8 mouse cellular contexts compared by ENCODE assay signal in the genomic region with DNA sequence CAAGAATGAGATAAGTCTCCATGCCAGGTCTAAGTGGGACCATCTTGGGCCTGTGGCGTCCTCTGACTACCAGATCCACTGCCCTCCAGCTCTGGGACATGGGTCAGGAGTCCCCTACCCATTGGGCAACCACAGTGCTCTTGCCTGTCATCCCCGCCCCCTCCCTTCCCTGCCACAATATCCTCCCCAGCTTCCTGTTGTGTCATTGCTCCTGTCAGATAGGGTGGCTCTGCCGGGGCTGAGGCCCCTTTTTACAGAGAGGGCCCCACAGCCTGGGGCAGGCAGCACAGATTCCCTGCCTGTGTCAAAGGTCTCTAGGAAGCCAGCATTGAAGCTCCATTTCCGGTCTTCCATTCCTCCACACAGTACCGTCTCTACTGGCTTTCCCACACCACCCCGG.
DNase-seq lines count a peak whose midpoint lies in the region; ATAC-seq and TF ChIP-seq lines count a peak whose summit lies in the region.

No protein-coding gene starts in this region.

- ATAC-seq in neural tube, embryonic 11.5 days (ENCODE audit: insufficient read depth, low FRiP score, low TSS enrichment) = no peak
- ATAC-seq in heart, postnatal 0 days (ENCODE audit: insufficient read depth, low read depth) = no peak
- peak; percentile 81 for ATAC-seq in liver, postnatal 0 days

- TF ChIP-seq CTCF in heart, postnatal 0 days (IDR thresholded peaks at IDR 0.05; ENCODE audit: low read depth) = no peak
- no peak for TF ChIP-seq CTCF in liver, postnatal 0 days (IDR thresholded peaks at IDR 0.05; ENCODE audit: low read depth)
- TF ChIP-seq CTCF in small intestine, adult 2 months (IDR thresholded peaks at IDR 0.05; ENCODE audit: extremely low read depth, insufficient read length, insufficient replicate concordance, low read depth, low read length) = no peak

- peaks cover 2% of the 10 kb centered on the region; the same call in 1 of the 2 replicates for H3K36me3 ChIP-seq in neural tube, embryonic 11.5 days (ENCODE audit: control insufficient read depth, insufficient read depth, low read length)
- no peaks in the 10 kb centered on the region for H3K36me3 ChIP-seq in heart, postnatal 0 days (replicated peaks; ENCODE audit: control insufficient read depth, insufficient read depth, low read length)
- H3K36me3 ChIP-seq in liver, postnatal 0 days (replicated peaks; ENCODE audit: insufficient read depth, low read length) = no peaks in the 10 kb centered on the region
- no peaks in the 10 kb centered on the region for H3K36me3 ChIP-seq in small intestine, adult 2 months (ENCODE audit: control insufficient read depth, insufficient read depth, low read length)

- DNase-seq in neural tube, embryonic 11.5 days (ENCODE audit: low spot score) = no peak
- DNase-seq in neural tube, embryonic 10.5 days (ENCODE audit: extremely low spot score, low spot score) = no peak
- DNase-seq in heart, postnatal 0 days (ENCODE audit: low spot score) = no peak
- peak; percentile 82 for DNase-seq in liver, postnatal 0 days
- DNase-seq in layer of hippocampus, postnatal 25 days (ENCODE audit: extremely low spot score in 1 of 2, low spot score in 1 of 2) = no peak
- DNase-seq in adrenal gland, adult 2 months = no peak
- DNase-seq in cerebellum, adult 11 months = no peak

- H3K9me3 ChIP-seq in neural tube, embryonic 11.5 days (ENCODE audit: control insufficient read depth, low read length) = no peaks in the 10 kb centered on the region
- no peaks in the 10 kb centered on the region for H3K9me3 ChIP-seq in heart, postnatal 0 days (replicated peaks; ENCODE audit: control insufficient read depth, low read length)
- no peaks in the 10 kb centered on the region for H3K9me3 ChIP-seq in liver, postnatal 0 days (ENCODE audit: low read length)

- WGBS in neural tube, embryonic 11.5 days = 46% methylated on average over 6 of the region's 6 CpGs
- WGBS in heart, postnatal 0 days = 46% methylated on average over 6 of the region's 6 CpGs
- WGBS in liver, postnatal 0 days (ENCODE audit: insufficient replicate concordance) = 1% methylated on average over 5 of the region's 6 CpGs
- WGBS in small intestine, adult 2 months = 21% methylated on average over 6 of the region's 6 CpGs

- H3K27ac ChIP-seq in neural tube, embryonic 11.5 days (ENCODE audit: low read depth, low read length) = peak overlapping the region; percentile 31; the same call in 1 of the 2 replicates
- peak overlapping the region; percentile 67 for H3K27ac ChIP-seq in heart, postnatal 0 days (ENCODE audit: low read depth)
- H3K27ac ChIP-seq in liver, postnatal 0 days (ENCODE audit: low read depth) = peak overlapping the region; percentile 93
- H3K27ac ChIP-seq in small intestine, adult 2 months (ENCODE audit: insufficient read depth, low read depth, low read length) = peak overlapping the region; percentile 86

- H3K4me1 ChIP-seq in neural tube, embryonic 11.5 days (ENCODE audit: control insufficient read depth, insufficient read depth, low read length) = peaks cover 40% of the 10 kb centered on the region
- H3K4me1 ChIP-seq in heart, postnatal 0 days (ENCODE audit: control insufficient read depth, insufficient read depth) = peaks cover 43% of the 10 kb centered on the region
- peaks cover 90% of the 10 kb centered on the region for H3K4me1 ChIP-seq in liver, postnatal 0 days (ENCODE audit: insufficient read depth)
- H3K4me1 ChIP-seq in small intestine, adult 2 months (ENCODE audit: control insufficient read depth, insufficient read depth, insufficient read length, low read length) = peaks cover 81% of the 10 kb centered on the region

- no peak for TF ChIP-seq POLR2A in small intestine, adult 2 months (IDR thresholded peaks at IDR 0.05; ENCODE audit: low read depth, low read length)

- no peak for TF ChIP-seq EP300 in heart, postnatal 0 days (IDR thresholded peaks at IDR 0.05; ENCODE audit: low read depth)
- TF ChIP-seq EP300 in liver, postnatal 0 days (IDR thresholded peaks at IDR 0.05; ENCODE audit: low read depth) = peak; percentile 54; the same call in 1 of the 2 replicates

- H3K9ac ChIP-seq in neural tube, embryonic 11.5 days (ENCODE audit: low read length) = no peak overlapping the region; the same call in 1 of the 2 replicates
- no peak overlapping the region for H3K9ac ChIP-seq in heart, postnatal 0 days (replicated peaks; ENCODE audit: low read depth, low read length)
- H3K9ac ChIP-seq in liver, postnatal 0 days (replicated peaks) = peak overlapping the region; percentile 64

- no peaks in the 10 kb centered on the region for H3K27me3 ChIP-seq in neural tube, embryonic 11.5 days (ENCODE audit: control insufficient read depth, insufficient read depth, low read length)
- H3K27me3 ChIP-seq in heart, postnatal 0 days (ENCODE audit: control insufficient read depth, insufficient read depth, low read length) = no peaks in the 10 kb centered on the region
- H3K27me3 ChIP-seq in liver, postnatal 0 days (ENCODE audit: insufficient read depth, low read length) = no peaks in the 10 kb centered on the region
- H3K27me3 ChIP-seq in small intestine, adult 2 months (ENCODE audit: control insufficient read depth, insufficient read depth, low read length) = no peaks in the 10 kb centered on the region

- H3K4me2 ChIP-seq in neural tube, embryonic 11.5 days (ENCODE audit: low read depth) = peak overlapping the region; percentile 79
- peak overlapping the region; percentile 93; the same call in 1 of the 2 replicates for H3K4me2 ChIP-seq in heart, postnatal 0 days (ENCODE audit: low read depth, low read length)
- H3K4me2 ChIP-seq in liver, postnatal 0 days (ENCODE audit: low read depth, low read length) = peak overlapping the region; percentile 83

- peak overlapping the region; percentile 55 for H3K4me3 ChIP-seq in neural tube, embryonic 11.5 days (ENCODE audit: low read depth, low read length)
- peak overlapping the region; percentile 57; the same call in 1 of the 2 replicates for H3K4me3 ChIP-seq in heart, postnatal 0 days (ENCODE audit: low read depth, low read length)
- peak overlapping the region; percentile 56; the same call in 1 of the 2 replicates for H3K4me3 ChIP-seq in liver, postnatal 0 days (ENCODE audit: low read depth, low read length)
- peak overlapping the region; percentile 73 for H3K4me3 ChIP-seq in small intestine, adult 2 months (ENCODE audit: low read depth, low read length)

Comparison
In these comparisons a context has a peak if more than half of its experiments do, and no peak if none do; other contexts are left out.
1. H3K27ac ChIP-seq: peak in every context shown above with its lines; median percentile 93 in liver, postnatal 0 days; 86 in small intestine, adult 2 months; 67 in heart, postnatal 0 days; 31 in neural tube, embryonic 11.5 days.